Mouse (Mus musculus): ENCODE measurements around the gene Pde4b.

DNA sequence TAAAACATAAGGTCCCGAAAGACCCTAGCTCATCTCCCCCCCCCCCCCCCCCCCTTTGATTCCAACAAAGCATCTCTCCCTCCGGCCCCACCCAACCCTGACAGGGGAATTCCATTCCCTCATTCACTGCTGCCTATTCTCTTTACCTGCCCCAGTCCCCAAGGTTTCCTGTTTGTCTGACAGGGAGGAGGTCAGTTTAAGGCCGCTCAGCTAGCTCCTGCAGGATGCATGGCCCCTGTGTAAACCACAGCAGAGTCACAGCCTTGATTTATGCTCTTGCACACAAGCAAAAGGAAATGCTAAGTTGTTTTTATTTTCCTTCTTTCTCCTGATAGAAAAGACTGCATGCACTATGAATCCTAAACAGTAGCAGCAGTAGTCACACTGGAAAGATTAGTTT is 516.6 kb downstream of the Pde4b start:
- TF ChIP-seq CTCF (IDR thresholded peaks at IDR 0.05; ENCODE audit: low read depth, low read length) (no peak), POLR2A (IDR thresholded peaks at IDR 0.05; ENCODE audit: borderline replicate concordance, low read depth, low read length) (no peak)

Measured in bone marrow macrophage, adult 2 months (primary cell).